16 mouse cellular contexts compared by ENCODE assay signal in the genomic region with DNA sequence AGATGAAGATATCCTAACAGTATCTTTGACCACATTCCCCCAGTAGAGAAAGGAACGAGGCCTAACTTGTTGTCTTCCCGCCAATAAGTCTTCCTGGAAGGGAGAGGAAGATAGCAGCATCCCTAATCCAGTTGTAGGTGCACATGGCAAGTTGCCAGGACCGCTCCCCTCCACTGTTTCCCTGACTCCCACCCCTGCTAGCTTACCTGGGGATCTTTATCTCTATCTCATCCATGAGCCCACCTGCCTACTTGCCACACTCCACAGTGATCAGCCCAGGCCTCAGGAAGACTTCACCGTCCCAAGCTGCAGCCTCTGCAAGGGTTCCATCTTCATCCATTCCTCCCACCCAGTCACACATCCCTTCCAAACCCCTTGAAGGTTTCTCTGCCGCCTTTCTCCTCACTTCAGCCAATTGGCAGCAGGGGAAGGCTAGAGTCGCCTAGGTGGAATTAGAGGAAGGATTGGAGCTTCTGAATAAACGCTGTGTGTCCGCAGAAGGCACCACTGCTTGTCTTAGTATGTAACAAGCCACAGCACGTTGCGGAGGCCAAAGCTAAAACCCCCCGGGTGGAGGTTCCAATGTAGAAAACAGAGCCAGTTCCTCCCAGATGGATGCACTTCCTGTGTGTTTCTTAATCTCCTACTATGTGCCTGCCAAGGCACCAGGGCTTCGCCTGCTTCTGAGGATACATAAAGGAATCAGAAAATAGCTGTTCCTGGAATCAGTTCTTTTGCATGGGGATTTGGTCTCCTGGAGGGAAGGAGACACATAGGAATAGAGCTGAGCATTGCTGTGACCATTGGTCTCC. TPM values are rescaled to one million over a fixed set of nuclear protein-coding genes. Genes with fewer than 3 reads are reported as not detected.
DNase-seq lines count a peak whose midpoint lies in the region; ATAC-seq and TF ChIP-seq lines count a peak whose summit lies in the region.
"Had no signal": no experiment of that assay in that cellular context is flagged by ENCODE, and none has a peak within 500 bp of the region (broad histone marks: within the 10 kb centered on the region; RNA-seq: fewer than 3 reads in every experiment).

No protein-coding gene starts in this region.

- no peak overlapping the region for H3K4me3 ChIP-seq in forebrain, postnatal 0 days (ENCODE audit: low read depth, low read length)
- H3K4me3 ChIP-seq in forebrain, embryonic 11.5 days (ENCODE audit: low read depth, low read length) = no peak overlapping the region
- H3K4me3 ChIP-seq in lung, embryonic 16.5 days (ENCODE audit: low read length) = no peak overlapping the region
- H3K4me3 ChIP-seq in embryonic facial prominence, embryonic 15.5 days (replicated peaks) = no peak overlapping the region
- H3K4me3 ChIP-seq in stomach, embryonic 14.5 days (ENCODE audit: low read depth, low read length) = no peak overlapping the region
- H3K4me3 ChIP-seq: hindbrain, embryonic 13.5 days; limb, embryonic 13.5 days; midbrain, embryonic 10.5 days had no signal

- H3K27ac ChIP-seq in forebrain, postnatal 0 days (ENCODE audit: low read depth, low read length) = no peak overlapping the region
- H3K27ac ChIP-seq in forebrain, embryonic 11.5 days (ENCODE audit: low read depth, low read length) = no peak overlapping the region
- 0 out of 2 replicates have a peak overlapping the region, but pooled peaks have one; percentile 26 for H3K27ac ChIP-seq in lung, embryonic 16.5 days (ENCODE audit: low read length)
- peak overlapping the region; percentile 71; the same call in 1 of the 2 replicates for H3K27ac ChIP-seq in embryonic facial prominence, embryonic 15.5 days (replicated peaks)
- peak overlapping the region; percentile 39 for H3K27ac ChIP-seq in stomach, embryonic 14.5 days (ENCODE audit: low read length)
- H3K27ac ChIP-seq: hindbrain, embryonic 13.5 days; midbrain, embryonic 10.5 days had no signal

- WGBS in forebrain, postnatal 0 days = 78% methylated on average over 12 of the region's 12 CpGs
- WGBS in forebrain, embryonic 11.5 days = 78% methylated on average over 12 of the region's 12 CpGs
- 65% methylated on average over 12 of the region's 12 CpGs for WGBS in lung, embryonic 16.5 days
- WGBS in embryonic facial prominence, embryonic 15.5 days = 51% methylated on average over 12 of the region's 12 CpGs
- WGBS in stomach, embryonic 14.5 days = 68% methylated on average over 12 of the region's 12 CpGs

- H3K4me1 ChIP-seq in forebrain, postnatal 0 days (ENCODE audit: insufficient read depth) = peaks cover 16% of the 10 kb centered on the region
- peaks cover 3% of the 10 kb centered on the region; the same call in 1 of the 2 replicates for H3K4me1 ChIP-seq in forebrain, embryonic 11.5 days (replicated peaks; ENCODE audit: control insufficient read depth, insufficient read depth, low read length)
- peaks cover 43% of the 10 kb centered on the region for H3K4me1 ChIP-seq in lung, embryonic 16.5 days (replicated peaks; ENCODE audit: control insufficient read depth, insufficient read depth, low read length)
- H3K4me1 ChIP-seq in embryonic facial prominence, embryonic 15.5 days = peaks cover 59% of the 10 kb centered on the region
- peaks cover 42% of the 10 kb centered on the region for H3K4me1 ChIP-seq in stomach, embryonic 14.5 days (ENCODE audit: control insufficient read depth, insufficient read depth, low read length)

- no peaks in the 10 kb centered on the region for H3K36me3 ChIP-seq in forebrain, postnatal 0 days (ENCODE audit: insufficient read depth)
- no peaks in the 10 kb centered on the region for H3K36me3 ChIP-seq in forebrain, embryonic 11.5 days (ENCODE audit: control insufficient read depth, insufficient read depth, low read length)
- no peaks in the 10 kb centered on the region for H3K36me3 ChIP-seq in lung, embryonic 16.5 days (ENCODE audit: control insufficient read depth, insufficient read depth, low read length)
- no peaks in the 10 kb centered on the region for H3K36me3 ChIP-seq in embryonic facial prominence, embryonic 15.5 days
- no peaks in the 10 kb centered on the region for H3K36me3 ChIP-seq in stomach, embryonic 14.5 days (ENCODE audit: control insufficient read depth, insufficient read depth, low read length)
- H3K36me3 ChIP-seq: hindbrain, embryonic 13.5 days; limb, embryonic 13.5 days; midbrain, embryonic 10.5 days had no signal

- no peak overlapping the region for H3K4me2 ChIP-seq in forebrain, postnatal 0 days (ENCODE audit: low read depth)
- H3K4me2 ChIP-seq in forebrain, embryonic 11.5 days (ENCODE audit: low read depth, low read length, severe bottlenecking) = no peak overlapping the region
- H3K4me2 ChIP-seq in lung, embryonic 16.5 days (ENCODE audit: low read depth, low read length) = no peak overlapping the region
- H3K4me2 ChIP-seq in embryonic facial prominence, embryonic 15.5 days (replicated peaks) = no peak overlapping the region
- no peak overlapping the region for H3K4me2 ChIP-seq in stomach, embryonic 14.5 days (replicated peaks; ENCODE audit: low read depth, low read length)
- H3K4me2 ChIP-seq: hindbrain, embryonic 13.5 days; limb, embryonic 13.5 days had no signal

- DNase-seq in forebrain, postnatal 0 days = peak; percentile 27
- no peak for DNase-seq in forebrain, embryonic 11.5 days (ENCODE audit: low spot score)
- DNase-seq in lung, postnatal 14 days = no peak
- no peak for DNase-seq in kidney, adult 9 months
- DNase-seq in gastrocnemius, adult 18-20 months (ENCODE audit: low spot score) = no peak
- DNase-seq: adrenal gland, postnatal 14 days; gastrocnemius, postnatal 14 days; kidney, adult 18-20 months had no signal

- TF ChIP-seq CTCF in forebrain, postnatal 0 days (IDR thresholded peaks at IDR 0.05; ENCODE audit: low read depth) = no peak

- H3K9ac ChIP-seq in forebrain, postnatal 0 days = no peak overlapping the region
- H3K9ac ChIP-seq in forebrain, embryonic 11.5 days (ENCODE audit: low read length) = no peak overlapping the region
- no peak overlapping the region for H3K9ac ChIP-seq in lung, embryonic 16.5 days (ENCODE audit: low read length)
- H3K9ac ChIP-seq in embryonic facial prominence, embryonic 15.5 days = no peak overlapping the region
- H3K9ac ChIP-seq in stomach, embryonic 14.5 days (replicated peaks; ENCODE audit: low read depth, low read length) = no peak overlapping the region
- H3K9ac ChIP-seq: hindbrain, embryonic 13.5 days; limb, embryonic 13.5 days had no signal

- no peaks in the 10 kb centered on the region for H3K9me3 ChIP-seq in forebrain, postnatal 0 days (ENCODE audit: low read length)
- H3K9me3 ChIP-seq in forebrain, embryonic 11.5 days (ENCODE audit: control insufficient read depth, low read length) = no peaks in the 10 kb centered on the region
- no peaks in the 10 kb centered on the region for H3K9me3 ChIP-seq in lung, embryonic 16.5 days (ENCODE audit: control insufficient read depth, low read length)
- H3K9me3 ChIP-seq in embryonic facial prominence, embryonic 15.5 days (replicated peaks) = no peaks in the 10 kb centered on the region
- H3K9me3 ChIP-seq in stomach, embryonic 14.5 days (ENCODE audit: control insufficient read depth, low read depth, low read length) = no peaks in the 10 kb centered on the region
- H3K9me3 ChIP-seq: hindbrain, embryonic 13.5 days; limb, embryonic 13.5 days; midbrain, embryonic 10.5 days had no signal

- H3K27me3 ChIP-seq in forebrain, postnatal 0 days (ENCODE audit: insufficient read depth, low read length) = no peaks in the 10 kb centered on the region
- peaks cover 19% of the 10 kb centered on the region for H3K27me3 ChIP-seq in forebrain, embryonic 11.5 days (ENCODE audit: control insufficient read depth, insufficient read depth, low read length)
- H3K27me3 ChIP-seq in lung, embryonic 16.5 days (ENCODE audit: control insufficient read depth, insufficient read depth, low read depth, low read length) = no peaks in the 10 kb centered on the region
- no peaks in the 10 kb centered on the region for H3K27me3 ChIP-seq in embryonic facial prominence, embryonic 15.5 days
- H3K27me3 ChIP-seq in stomach, embryonic 14.5 days (ENCODE audit: control insufficient read depth, insufficient read depth, low read length) = no peaks in the 10 kb centered on the region

- no peak for ATAC-seq in forebrain, postnatal 0 days
- ATAC-seq in forebrain, embryonic 11.5 days (replicated peaks; ENCODE audit: low FRiP score) = no peak
- ATAC-seq in lung, embryonic 16.5 days (ENCODE audit: low read depth) = no peak
- ATAC-seq in embryonic facial prominence, embryonic 15.5 days (ENCODE audit: insufficient number of reproducible peaks, low FRiP score, low TSS enrichment, low read depth) = no peak
- ATAC-seq in stomach, embryonic 14.5 days (ENCODE audit: insufficient number of reproducible peaks, insufficient read depth, low FRiP score, low read depth) = no peak
- ATAC-seq: forebrain, embryonic 16.5 days had no signal

RNA-seq across cellular contexts. Expression of a gene that starts 2.4 kb away (rescaled TPM):
- total RNA-seq in forebrain, postnatal 0 days (2014; rRNA removed) = 76.6 and 106 TPM in 2 replicates
- polyA plus RNA-seq in forebrain, postnatal 0 days (2015; fragmentation: Nextera tagmentation; extraction: Ambion mirVana) = 59.4 and 67.0 TPM in 2 replicates
- polyA plus RNA-seq in forebrain, embryonic 11.5 days (2014; fragmentation: Nextera tagmentation; extraction: Ambion mirVana) = 33.3 and 35.5 TPM in 2 replicates
- 165 and 167 TPM in 2 replicates for polyA plus RNA-seq in lung, embryonic 16.5 days (2015; fragmentation: Nextera tagmentation; extraction: Ambion mirVana)
- 232 and 256 TPM in 2 replicates for polyA plus RNA-seq in embryonic facial prominence, embryonic 15.5 days (2015; fragmentation: Nextera tagmentation; extraction: Ambion mirVana)
- polyA plus RNA-seq in stomach, embryonic 14.5 days (2014; fragmentation: Nextera tagmentation; extraction: Ambion mirVana) = 131 and 139 TPM in 2 replicates
- 10 to 100 TPM; 73.4 to 81.3 TPM for total RNA-seq in gastrocnemius, adult 18-20 months (2021)

RNA-seq across cellular contexts. Expression of a gene that starts 14.7 kb away (rescaled TPM):
- total RNA-seq in forebrain, postnatal 0 days (2014; rRNA removed) = 16.8 and 27.1 TPM in 2 replicates
- polyA plus RNA-seq in forebrain, postnatal 0 days (2015; fragmentation: Nextera tagmentation; extraction: Ambion mirVana) = 17.9 and 19.8 TPM in 2 replicates
- polyA plus RNA-seq in forebrain, embryonic 11.5 days (2014; fragmentation: Nextera tagmentation; extraction: Ambion mirVana) = 17.8 and 18.9 TPM in 2 replicates
- polyA plus RNA-seq in lung, embryonic 16.5 days (2015; fragmentation: Nextera tagmentation; extraction: Ambion mirVana) = 68.3 and 68.8 TPM in 2 replicates
- 89.9 and 91.1 TPM in 2 replicates for polyA plus RNA-seq in embryonic facial prominence, embryonic 15.5 days (2015; fragmentation: Nextera tagmentation; extraction: Ambion mirVana)
- polyA plus RNA-seq in stomach, embryonic 14.5 days (2014; fragmentation: Nextera tagmentation; extraction: Ambion mirVana) = 68.0 and 68.9 TPM in 2 replicates
- 1 to 10 TPM; 1.6 to 3.2 TPM for total RNA-seq in gastrocnemius, adult 18-20 months (2021)

RNA-seq across cellular contexts. Expression of a gene that starts 15.6 kb away (rescaled TPM):
- total RNA-seq in forebrain, postnatal 0 days (2014; rRNA removed) = 18.1 and 34.6 TPM in 2 replicates
- polyA plus RNA-seq in forebrain, postnatal 0 days (2015; fragmentation: Nextera tagmentation; extraction: Ambion mirVana) = 23.3 and 23.4 TPM in 2 replicates
- polyA plus RNA-seq in forebrain, embryonic 11.5 days (2014; fragmentation: Nextera tagmentation; extraction: Ambion mirVana) = 36.6 and 41.2 TPM in 2 replicates
- polyA plus RNA-seq in lung, embryonic 16.5 days (2015; fragmentation: Nextera tagmentation; extraction: Ambion mirVana) = 148 and 152 TPM in 2 replicates
- polyA plus RNA-seq in embryonic facial prominence, embryonic 15.5 days (2015; fragmentation: Nextera tagmentation; extraction: Ambion mirVana) = 212 TPM in 2 replicates
- polyA plus RNA-seq in stomach, embryonic 14.5 days (2014; fragmentation: Nextera tagmentation; extraction: Ambion mirVana) = 106 and 108 TPM in 2 replicates
- 1 to 10 TPM; 1.9 to 2.6 TPM for total RNA-seq in gastrocnemius, adult 18-20 months (2021)
- total RNA-seq: common myeloid progenitor, adult 5-6 weeks had no signal

RNA-seq across cellular contexts. Expression of a gene that starts 41.7 kb away (rescaled TPM):
- 63.0 and 80.5 TPM in 2 replicates for total RNA-seq in forebrain, postnatal 0 days (2014; rRNA removed)
- 113 and 118 TPM in 2 replicates for polyA plus RNA-seq in forebrain, postnatal 0 days (2015; fragmentation: Nextera tagmentation; extraction: Ambion mirVana)
- 104 and 115 TPM in 2 replicates for polyA plus RNA-seq in forebrain, embryonic 11.5 days (2014; fragmentation: Nextera tagmentation; extraction: Ambion mirVana)
- 126 and 129 TPM in 2 replicates for polyA plus RNA-seq in lung, embryonic 16.5 days (2015; fragmentation: Nextera tagmentation; extraction: Ambion mirVana)
- polyA plus RNA-seq in embryonic facial prominence, embryonic 15.5 days (2015; fragmentation: Nextera tagmentation; extraction: Ambion mirVana) = 134 and 135 TPM in 2 replicates
- polyA plus RNA-seq in stomach, embryonic 14.5 days (2014; fragmentation: Nextera tagmentation; extraction: Ambion mirVana) = 121 and 126 TPM in 2 replicates
- total RNA-seq in gastrocnemius, adult 18-20 months (2021) = 1 to 10 TPM; 7.7 to 8.3 TPM

RNA-seq across cellular contexts. Expression of a gene that starts 41.8 kb away (rescaled TPM):
- 0.29 and 0.46 TPM in 2 replicates for total RNA-seq in forebrain, postnatal 0 days (2014; rRNA removed)
- polyA plus RNA-seq in forebrain, postnatal 0 days (2015; fragmentation: Nextera tagmentation; extraction: Ambion mirVana) = 0.53 and 0.65 TPM in 2 replicates
- polyA plus RNA-seq in forebrain, embryonic 11.5 days (2014; fragmentation: Nextera tagmentation; extraction: Ambion mirVana) = 0.41 and 0.85 TPM in 2 replicates
- polyA plus RNA-seq in lung, embryonic 16.5 days (2015; fragmentation: Nextera tagmentation; extraction: Ambion mirVana) = 0.60 and 0.73 TPM in 2 replicates
- 1.1 and 1.2 TPM in 2 replicates for polyA plus RNA-seq in embryonic facial prominence, embryonic 15.5 days (2015; fragmentation: Nextera tagmentation; extraction: Ambion mirVana)
- polyA plus RNA-seq in stomach, embryonic 14.5 days (2014; fragmentation: Nextera tagmentation; extraction: Ambion mirVana) = 0.52 and 0.64 TPM in 2 replicates
- total RNA-seq in gastrocnemius, adult 18-20 months (2021) = under 1 TPM; 0.25 to 0.28 TPM
- total RNA-seq: common myeloid progenitor, adult 5-6 weeks had no signal

Comparison
In these comparisons a context has a peak if more than half of its experiments do, and no peak if none do; other contexts are left out.
1. H3K27ac ChIP-seq: peak in lung, embryonic 16.5 days (single experiment), embryonic facial prominence, embryonic 15.5 days (single experiment) and stomach, embryonic 14.5 days (single experiment); none in forebrain, postnatal 0 days (single experiment) and forebrain, embryonic 11.5 days (single experiment).